Mouse (Mus musculus): Measurements from ENCODE around the gene Susd6.

Gene Susd6

DNA sequence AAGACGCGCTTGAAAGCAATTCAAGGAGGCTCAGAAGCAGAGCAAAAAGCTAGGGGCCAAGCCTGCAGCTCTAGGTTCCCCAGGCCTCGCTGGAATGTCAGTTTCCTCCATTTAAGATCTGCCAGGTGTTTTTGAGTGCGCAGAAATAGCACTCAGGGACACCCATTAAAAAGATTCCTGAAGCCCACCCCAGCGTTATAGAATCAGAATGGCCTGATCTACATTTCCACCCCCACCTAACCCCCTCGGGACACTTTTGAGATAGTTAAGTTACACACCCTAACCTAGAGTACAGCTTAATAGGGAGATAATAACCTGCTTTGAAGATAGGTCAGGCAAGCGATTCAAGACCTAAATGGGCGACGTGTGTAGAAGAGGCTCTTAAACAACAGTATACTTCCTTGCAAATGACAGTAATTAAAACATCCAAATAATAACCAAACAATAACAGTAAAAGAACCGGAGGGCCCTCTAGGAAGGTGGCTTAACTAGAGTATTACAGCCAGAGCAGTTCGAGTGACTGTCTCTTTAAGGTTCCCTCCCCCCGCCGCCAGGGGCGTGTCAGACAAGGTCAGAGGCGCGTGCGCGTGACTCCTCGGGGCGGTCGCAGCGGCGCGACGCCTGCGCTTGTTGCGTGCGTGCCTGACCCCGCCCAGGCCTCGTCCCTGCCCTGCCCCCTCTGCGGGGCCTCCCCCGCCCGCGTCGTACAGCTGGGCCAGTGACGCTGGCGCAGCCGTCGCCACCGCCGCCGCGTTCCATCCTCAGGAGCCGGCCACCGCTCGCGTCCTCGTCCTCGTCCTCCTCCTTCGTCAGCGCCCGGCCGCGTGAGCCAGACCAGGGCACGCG, at the start of gene Susd6:
TSS of gene Susd6 (plus strand) at position 662 of the 846 bp plus-strand sequence.
- peak; percentile 97 to 99 for DNase-seq

DNA sequence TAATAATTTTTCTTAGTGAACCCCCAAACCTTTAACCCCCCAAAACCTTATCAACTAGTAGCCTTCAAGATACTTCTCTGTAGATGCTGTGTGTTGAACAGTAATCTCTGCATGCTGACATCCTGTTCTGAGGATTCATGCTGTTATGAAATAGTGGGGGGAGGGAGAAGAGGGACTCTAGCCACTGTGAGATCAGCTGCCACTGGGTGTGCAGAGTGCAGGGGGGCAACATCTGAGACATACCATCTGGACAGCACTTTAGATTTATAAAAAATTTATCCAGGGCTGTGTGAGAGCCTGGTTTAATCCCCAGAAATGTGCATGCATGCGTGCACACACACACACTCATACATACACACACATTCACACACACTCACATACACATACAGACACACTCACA, 45.7 kb upstream of the Susd6 start:
- DNase-seq: no peak

DNA sequence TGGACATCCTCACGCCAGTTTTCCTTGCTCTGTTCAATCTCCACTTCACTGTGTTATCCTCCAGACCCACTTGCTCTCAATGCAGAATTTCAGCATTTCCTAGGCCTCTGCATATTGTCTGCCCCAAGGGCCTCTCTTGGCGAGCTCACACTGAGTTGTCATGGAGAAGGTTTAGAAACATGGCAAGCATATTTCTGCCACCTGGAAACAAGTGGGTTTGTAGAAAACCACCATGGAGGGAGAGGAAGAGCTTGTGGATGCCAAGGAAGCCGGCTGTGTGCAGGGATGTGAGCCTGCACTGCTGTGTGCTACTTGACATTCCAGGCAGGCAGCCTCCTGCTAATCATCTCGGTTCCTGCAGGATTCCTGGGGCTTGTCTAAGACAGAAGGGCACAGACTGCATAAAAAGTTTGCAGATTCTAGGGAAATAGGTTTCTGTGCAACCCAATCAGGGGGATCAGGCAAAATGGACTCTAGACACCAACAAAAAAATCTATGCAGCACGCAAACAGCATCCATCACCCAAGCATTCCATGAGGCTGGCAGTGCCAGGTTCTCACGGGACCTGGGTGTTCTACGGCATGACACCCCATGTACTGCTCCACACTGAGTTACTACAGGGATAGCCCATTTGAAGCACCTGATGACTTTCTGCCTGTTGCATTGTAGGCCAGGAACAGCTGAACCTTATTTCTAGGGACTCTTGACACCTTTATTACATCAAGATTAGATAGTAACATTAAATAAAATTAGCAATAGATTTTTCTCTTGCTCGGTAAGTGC, 44.1 kb upstream of the Susd6 start:
- no peak for DNase-seq

DNA sequence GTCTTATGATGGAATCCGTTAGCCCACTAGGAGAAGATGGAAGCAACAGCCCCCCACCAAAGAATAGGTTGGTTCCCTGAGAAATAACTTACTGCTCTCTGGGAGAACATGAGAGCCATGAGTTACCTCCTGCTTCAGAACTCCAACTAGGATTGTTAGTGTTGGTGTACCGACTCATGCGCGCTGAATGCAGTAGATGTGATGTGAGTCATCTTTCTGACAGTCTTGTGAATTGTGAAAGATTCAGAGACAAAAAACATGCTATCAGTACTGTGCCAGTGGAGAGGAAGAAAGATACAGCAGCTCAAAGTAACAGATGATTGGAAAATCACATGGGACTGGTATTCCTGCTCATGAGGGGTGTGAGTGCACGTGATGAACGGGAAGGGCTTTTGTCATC, 38.8 kb upstream of the Susd6 start:
- DNase-seq: no peak

DNA sequence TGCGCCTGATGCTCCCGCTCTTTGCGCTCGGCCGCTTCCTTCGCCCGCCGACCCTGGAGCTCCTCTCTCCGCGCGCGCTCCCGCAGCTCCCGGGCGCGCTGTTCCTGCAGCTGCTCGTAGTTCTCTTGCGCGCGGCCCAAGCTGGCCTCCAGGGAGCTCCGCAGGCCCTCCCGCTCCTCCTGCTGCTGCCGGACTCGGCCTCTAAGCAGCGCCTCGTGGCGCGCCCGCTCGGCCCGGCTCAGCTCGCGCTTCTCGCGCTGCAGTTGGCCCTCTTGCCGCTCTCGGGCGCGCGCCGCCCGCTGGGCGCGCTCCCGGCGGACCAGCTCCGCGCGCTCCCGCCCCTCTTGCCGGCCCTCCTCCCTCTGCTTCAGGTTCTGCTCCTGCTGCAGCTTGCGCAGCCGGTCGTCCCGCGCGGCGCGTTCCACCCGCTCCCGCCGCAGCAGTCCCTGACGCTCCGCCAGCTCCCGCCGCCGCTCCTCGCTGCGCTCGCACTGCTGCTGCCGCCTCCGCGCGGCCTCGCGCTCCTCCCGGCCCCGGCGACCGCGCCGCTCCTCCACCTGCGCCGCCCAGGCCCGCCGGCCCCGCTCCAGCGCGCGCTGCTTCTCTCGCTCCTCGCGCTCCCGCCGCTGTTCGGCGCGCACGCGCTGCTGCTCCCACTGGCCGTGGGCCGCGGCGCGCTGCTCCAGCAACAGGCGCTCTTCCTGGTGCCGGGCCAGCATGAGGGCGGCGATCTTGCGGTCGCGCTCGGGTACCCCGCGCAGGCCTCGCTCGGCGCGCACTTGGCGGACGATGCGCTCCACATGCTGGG, 32.4 kb upstream of the Susd6 start:
- peak; percentile 31 to 55 for DNase-seq

DNA sequence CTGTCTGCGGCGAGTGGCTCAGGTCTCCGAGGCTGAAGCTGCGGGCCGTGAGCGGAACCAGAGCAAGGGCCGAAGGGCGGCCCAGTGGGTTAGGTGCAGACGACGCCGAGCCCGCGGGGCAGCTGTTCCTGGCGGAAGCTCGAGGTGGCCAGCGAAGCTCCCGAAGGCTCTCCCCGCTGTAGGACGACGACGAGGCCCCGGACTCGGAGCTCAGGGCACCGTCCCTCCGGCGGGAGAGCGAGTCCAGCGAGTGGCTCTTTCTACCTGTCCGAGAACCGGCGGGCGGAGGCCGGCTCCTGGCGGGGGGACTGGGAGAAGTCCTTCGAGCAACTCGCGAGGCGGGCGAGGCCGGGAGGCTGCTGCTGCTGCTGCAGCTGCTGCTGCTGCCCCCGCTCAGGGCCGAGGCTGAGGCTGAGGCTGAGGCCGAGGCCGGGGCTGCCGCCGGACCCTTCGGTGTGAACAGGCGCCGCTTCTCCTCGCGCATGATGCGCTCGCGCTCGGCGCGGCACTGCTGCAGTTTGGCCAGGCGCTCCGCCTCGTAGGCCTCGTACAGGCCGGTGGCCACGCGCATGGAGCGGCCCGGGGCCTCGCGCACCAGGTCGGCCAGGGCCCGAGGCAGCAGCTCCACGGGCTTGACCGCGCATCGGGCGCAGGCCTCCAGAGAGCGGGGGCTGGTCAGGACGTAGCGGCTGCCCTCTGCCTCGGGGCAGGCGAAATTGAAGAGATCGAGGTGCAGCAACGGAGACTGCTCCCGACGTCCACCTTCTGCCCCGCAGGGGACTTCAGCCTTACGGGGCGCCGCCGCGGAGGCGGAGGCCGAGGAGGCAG, 31.5 kb upstream of the Susd6 start:
- peak; percentile 31 for DNase-seq

DNA sequence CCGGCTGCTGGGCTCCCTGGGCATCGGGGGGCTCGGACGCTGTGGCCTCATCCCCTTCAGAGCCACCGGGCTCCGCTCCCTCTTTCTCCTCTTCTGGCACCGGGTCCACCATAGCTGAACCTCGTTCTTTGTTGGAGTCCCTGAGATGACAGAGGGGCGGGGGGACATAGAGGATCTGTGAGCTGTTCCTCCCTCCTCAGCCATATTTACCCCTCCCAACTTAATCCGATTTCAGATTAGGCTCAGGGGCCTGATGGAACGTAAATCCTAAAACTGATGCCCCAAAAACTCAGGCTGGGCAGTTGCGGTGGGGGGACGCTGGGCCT, 31.0 kb upstream of the Susd6 start:
- DNase-seq: no peak

DNA sequence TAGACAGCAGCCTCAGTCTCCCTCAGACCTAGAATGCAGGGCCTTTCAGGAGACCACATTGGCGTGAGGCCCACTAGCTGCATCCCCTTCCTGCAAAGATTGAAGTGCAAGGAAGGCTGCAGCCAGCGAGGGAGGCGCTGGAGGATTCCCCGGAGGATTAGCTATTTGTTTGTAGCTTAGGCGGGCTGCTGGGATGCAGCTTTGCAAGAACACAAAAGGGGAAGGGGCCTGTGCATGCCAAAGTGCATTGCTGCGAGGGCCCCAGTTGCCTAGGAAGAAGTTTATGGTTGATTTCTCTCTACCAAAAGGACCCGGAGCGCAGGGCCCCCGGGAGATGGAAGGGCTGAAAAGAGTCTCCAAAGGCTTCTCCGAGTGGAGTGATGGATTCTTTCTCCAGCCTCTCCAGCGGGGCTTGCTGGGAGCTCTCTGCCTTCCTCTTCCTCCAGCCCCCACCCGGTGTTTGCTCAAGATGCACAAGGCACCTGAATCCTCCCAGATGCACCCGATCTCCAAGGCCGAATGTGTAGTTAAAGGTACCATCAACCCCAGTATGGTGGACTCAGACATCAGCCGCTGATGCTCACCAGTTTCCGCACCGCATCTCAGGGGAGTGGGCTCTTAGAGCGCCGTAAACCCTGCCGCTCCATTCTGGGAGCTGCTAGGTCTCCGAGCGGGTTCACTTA, 30.5 kb upstream of the Susd6 start:
- peak; percentile 45 to 62 for DNase-seq

DNA sequence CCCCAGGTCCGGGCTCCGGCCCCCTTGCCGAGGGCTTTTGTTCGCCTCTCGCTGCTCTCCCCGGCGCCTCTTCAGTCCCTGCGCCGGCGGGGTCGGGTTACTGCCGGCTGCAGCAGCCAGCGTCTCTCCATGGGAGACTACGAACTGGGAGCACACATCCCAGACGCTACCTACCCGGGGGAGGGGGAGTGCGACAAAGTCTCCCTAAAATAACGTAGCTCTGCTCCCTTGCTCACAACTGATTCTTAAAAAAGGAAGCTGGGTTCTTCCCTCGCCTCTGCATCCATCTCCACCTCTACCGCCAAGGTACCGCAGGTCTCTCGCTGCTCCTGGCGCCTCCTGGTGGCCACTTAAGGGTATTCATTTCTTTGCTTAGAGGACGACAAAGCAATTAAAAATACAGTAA, 29.9 kb upstream of the Susd6 start, which contains the start of gene Ccdc177:
TSS of gene Ccdc177 (minus strand) at position 292 of the 406 bp plus-strand sequence.
- DNase-seq: peak; percentile 90 to 92

DNA sequence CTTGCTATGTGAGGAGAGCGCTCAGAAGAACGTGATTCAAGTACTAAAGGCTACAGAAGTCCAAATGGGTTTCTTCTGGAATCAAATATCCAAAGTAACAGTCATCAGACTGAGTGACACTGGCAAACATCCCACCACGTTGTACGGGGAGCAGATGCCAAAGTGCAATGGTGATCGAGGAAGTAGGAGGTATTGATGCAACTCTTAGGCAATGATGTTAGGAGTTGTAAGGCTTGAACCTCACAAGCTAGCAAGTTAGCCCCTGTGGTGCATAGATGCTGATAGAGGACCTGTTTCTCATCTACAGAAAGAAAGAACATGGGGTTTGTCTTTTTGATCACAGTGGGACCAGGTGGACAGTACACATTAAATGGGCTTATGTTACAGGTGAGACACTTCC, 27.3 kb upstream of the Susd6 start:
- no peak for DNase-seq

DNA sequence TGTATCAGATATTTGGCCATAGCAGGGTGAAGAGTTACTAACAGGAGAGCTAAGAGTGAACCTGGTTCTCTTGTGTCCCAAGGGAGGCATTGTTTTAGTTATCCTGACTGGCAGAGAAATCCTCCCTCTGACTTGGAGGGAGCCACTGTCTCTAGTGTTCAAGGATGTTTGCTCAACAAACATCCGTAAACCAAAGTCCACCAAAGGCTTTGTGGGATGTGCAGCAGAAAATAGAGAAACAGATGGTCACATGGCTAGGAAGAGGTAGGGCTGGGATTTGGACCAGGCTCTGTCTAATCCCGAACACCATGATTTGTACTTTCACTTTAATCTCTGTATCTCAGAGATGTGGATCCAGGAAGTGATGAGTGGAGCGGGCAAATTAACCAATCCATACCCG, 26.2 kb upstream of the Susd6 start:
- DNase-seq: no peak

DNA sequence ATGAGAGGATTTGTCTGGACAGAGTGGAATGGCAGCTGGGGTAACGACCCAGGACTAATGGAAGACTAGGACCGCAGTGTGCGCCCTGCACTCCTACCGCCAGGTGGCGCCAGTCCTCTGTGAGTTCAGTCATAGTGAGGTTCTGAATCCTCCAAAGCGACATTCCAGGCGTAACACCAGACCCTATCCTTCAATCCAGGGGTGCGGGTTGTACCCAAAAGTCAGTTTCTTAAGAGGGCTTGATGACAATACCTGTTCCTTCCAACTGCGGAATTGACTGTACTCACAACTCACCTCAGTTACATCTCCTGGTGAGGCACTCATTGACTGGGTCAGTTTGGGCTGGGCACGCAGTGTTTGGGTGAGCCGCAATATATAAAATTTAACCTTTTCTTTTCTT, 20.6 kb upstream of the Susd6 start:
- peak; percentile 82 to 87 for DNase-seq

DNA sequence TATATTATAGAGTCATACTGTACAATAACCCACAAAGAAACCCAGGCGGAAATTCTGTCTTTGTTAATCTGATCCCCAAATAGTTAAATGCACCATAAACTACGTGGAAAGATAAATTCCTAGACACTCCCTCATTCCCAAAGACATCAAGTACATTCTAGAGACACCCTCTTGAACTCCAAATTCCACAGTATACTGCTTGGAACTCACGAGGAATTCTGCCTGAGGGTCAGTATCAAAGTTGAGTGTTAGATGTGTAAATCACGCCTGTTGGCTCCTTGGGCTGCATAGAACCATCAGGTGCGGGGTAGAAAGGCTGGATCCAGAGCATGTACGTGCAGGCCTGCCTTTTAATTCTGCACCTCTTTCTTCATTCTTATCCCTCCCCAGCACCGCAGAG, 15.5 kb upstream of the Susd6 start:
- no peak for DNase-seq

DNA sequence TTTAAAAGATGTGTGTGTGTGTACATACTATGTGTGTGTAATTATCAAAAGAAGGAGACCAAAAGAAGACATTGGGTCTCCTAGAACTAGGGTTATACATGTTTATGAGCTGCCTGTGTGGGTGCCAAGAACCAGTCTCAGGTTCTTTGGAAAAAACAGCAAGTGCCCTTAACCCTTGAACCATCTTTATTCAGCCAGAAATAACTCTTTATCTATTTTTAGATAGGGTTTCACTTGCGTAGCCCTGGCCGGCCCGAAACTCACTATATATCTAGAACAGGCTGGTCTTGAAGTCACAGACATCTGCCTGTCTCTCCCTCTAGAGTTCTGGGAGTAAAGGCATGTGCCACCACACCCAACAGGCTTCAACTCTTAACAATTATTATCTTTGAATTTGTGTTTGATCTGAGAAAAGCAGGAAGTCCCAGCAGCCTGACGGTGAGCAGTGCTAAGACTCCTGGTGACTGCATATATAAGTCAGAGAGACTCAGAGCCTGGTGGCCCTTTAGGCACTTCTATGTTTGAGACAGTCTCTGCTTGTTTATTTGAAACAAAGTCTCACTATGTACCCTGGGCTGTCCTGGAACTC, 14.2 kb upstream of the Susd6 start:
- no peak for DNase-seq

DNA sequence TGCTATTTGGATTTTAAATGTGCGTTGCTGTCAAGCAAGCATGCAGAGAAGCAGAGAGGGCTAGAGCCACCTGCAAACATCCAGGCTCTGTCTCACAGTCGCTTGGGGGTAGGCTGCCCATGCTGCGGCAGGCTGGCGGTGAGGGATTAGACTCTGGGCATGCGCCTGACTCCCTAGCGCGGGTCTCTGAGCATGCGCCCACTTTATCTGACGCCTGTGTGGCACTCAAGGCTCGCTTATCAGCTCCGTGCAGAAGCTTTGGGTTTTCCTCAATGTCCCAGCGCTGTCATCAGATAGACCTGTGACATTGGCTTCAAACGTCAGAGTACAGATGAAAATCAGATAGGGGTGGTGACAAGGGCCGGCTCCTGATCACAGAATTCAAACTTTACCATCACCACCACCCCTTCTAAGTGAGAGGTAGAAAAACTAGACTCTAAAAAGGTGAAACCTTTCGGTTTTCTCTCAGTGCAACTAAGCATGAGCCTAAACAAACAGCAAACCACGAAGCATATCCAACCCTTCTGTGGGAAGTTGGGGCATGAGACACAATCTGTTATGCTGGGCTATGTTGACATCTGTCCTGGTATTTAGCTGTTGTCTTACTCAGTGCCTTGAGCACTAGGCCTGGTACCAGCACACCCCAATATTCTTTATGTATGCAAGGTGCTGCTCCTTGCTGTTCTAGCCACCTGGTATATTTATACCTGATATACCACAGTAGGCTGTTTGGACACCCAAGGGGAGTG, 11.9 kb upstream of the Susd6 start:
- no peak for DNase-seq

DNA sequence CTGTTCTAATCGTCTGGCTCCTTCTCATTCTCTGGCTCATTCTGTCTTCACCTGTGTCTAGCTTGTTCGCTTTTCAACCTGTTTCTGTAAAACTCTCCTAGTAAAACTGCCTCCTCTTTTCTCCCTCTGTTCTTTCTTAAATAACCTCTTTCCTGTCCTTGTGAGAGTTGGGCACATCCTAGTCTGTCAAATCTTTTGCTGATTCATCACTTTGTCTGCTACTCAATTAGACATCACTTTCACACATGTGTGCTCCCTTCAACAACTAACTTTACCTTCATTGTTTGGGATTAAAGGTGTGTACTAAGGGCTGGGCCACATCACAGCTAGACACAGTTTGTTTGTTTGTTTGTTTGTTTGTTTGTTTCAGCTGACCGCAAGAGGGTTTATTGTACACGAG, 10.6 kb upstream of the Susd6 start:
- DNase-seq: no peak

DNA sequence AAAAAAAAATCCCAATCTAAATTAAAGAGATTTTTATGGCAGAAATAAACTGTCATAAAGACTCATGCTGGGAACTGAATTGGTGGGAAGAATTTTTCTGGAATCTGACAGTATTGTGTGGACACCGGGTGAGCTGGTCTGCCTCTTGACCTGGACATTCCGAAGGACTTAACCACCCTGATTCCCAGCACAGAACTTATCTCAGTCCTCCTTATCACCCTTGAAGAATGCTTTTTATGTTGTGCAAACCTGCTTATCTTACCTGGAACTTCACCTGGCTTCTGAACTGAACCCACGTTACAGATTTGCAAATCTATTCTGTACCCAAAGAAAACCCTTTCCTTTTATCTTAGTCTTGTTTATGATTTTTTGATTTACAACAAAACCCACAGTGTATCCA, 8.1 kb upstream of the Susd6 start:
- DNase-seq: no peak

DNA sequence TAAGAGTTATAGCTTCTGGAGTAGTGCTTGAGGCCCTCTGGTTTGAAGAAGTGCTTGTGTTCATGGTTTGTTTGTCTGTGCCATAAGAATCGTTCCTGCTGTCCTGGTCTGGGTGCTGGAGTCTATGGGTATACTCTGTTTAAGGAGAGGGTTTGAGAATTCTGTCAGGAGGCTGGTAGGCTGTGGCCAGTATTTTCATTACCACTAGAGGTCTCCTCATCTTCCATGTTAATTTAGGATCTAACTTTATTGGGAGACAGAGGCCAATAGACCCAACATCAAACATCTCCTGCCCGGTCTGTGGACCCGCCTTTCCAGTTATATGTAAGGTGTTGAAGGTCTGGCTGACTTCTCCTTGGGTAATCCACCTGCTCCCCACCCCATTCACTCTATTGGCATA, 7.4 kb upstream of the Susd6 start:
- DNase-seq: peak in 1 of 2 experiments; percentile 37

DNA sequence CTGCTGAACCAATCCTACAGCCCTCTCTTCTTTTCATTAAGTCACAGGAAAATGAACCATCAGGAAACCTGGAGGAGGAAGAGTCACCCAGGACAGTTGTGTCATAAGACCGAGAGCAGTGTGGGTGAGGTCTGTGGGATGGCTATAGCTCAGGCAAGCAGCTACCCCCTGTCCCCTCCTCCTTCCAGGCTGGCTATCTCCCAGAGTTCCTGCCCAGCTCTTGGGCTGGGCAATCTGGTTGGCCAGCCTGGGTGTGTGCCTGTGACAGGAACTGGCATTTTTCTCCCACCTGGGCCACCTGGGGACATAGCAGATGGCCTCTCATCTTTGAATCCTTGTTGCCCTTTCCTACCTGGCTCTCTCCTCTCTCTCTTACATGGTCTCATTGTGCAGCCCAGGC, 6.4 kb upstream of the Susd6 start:
- DNase-seq: peak; percentile 95 to 96

DNA sequence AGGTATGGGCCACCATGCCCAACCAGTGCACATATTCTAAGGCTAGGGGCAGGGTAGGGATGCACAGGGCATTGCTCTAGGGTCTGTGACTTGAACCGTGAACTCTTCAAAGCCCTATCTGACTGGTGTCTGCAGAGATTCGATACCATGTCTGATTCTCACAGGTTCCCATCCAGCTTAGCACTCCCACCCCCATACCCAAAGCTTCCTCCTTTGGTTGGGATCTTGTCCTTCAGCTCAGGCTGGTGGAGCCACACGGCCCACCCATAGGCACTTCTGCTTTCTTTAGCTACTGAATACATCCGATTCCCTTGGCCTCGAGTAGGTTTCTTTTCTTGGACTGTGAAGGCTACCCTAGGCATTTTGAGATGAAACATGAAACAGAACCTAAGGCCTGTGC, 5.3 kb upstream of the Susd6 start:
- no peak for DNase-seq

DNA sequence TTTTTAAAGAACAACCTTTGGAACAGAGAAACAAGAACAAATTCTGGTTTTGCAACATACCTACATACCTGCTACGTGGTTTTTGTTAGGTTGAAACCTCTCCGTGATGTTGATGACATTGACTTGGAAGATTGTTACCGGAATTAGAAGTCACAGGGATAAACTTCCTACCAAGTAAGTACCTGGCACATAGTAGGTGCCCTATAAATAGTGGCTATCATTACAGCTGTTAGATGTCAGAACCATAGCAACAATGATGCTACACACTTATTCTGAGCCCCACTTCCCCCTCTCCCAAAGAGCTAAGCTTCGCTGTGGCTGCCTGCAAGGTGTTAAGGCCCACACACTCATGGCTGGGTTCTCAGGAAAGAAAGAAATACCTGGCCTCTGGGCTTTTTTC, 4.7 kb upstream of the Susd6 start:
- no peak for DNase-seq
